Mouse (Mus musculus) kidney, postnatal 10 days (tissue): ENCODE results near the gene S100z.
A peak's percentile ranks its signal among the peaks of the same experiment; 100 is the strongest.

Experiments
- DNase-seq: peaks from one replicate; pipeline ENCODE4 v3.0.0; 2021; ENCODE audit warnings: mixed read lengths

S100z gene

GRCm38 (mm10) chr13:95478671-95479413 lies at the start of gene S100z:
Gene S100z (minus strand): TSS chr13:95478721.
- DNase-seq: no peak

GRCm38 (mm10) chr13:95524674-95525491 lies 46.4 kb upstream of the S100z start, which contains the start of gene F2rl1:
Gene F2rl1 (minus strand): TSS chr13:95525227.
- peak; percentile 93 for DNase-seq

- no peak for DNase-seq
Observed at GRCm38 (mm10) chr13:95524424-95524673, 45.8 kb upstream of the S100z start.

DNA sequence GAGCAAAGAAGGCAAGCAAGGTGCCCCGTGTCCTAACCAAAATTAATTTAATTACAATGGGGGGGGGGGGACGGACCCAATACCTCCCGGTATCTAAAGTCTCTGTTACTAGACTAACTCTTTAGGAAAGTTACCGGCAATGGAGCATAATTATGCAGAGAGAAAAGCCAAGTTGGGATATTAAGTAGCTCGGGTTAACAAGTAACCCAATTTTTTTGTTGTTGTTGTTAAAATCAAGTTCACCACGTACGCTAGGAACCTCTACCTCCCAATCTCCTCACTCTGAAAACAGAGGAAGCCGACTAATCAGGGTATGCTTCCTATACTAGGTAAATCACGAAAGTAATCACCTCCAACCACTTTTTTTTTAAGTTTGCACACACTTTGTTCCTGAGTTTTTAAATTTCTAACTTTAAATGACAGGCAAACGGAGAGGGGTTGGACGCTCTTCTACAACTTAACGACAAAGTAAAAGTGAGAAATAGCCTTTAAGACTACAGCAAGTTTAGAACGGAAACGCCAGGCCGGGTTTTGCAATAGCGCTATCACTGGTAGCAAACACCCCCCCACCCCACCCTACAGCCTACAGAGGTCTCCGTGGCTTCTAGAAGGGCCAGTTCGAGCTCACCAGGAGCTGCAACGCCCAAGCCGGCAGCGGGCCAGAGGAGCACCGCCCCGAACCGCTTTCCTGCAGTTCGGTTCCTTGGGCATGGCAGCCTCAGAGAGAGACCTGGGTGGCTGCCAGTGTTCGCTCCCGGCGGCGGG lies 45.3 kb upstream of the S100z start:
- DNase-seq: peak; percentile 81

DNA sequence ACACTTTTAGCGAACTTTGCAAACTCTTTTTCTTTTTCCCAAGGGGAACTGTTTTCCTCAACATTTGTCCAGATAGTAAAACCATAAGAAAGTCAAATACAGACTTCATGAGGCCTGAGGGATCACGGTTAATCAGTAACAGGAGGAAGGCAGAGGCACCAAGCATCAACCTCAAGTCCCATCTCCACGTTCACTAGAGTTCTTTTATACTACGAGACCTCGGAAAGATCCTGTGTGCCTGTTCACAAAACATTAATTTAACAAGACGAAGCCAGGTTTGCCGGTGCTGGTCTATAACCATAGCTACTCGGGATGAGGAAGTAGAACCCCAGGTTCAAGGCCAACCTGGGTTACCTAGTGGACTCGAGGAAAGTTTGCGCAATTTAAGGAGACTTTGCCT lies 43.7 kb upstream of the S100z start:
- DNase-seq: no peak

DNA sequence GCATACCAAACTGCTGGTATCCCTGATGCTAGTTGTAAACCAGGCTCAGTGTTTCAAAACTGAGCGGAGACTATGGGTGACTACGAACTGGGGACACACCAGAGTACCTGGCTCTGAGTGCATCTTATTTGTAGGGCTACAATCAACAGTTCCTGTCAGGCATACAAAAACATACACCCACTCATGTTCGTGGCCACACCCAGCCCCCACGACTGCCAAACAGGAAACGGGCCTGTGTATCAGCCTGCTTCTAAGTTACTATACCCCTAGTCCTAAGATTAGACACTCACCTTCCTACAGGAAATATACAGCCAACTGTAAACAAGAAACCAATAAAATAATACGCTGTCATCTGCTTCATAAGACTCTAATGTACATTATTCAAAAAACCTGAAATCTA lies 42.5 kb upstream of the S100z start:
- no peak for DNase-seq

- DNase-seq: no peak
Observed at GRCm38 (mm10) chr13:95514756-95515155, 36.2 kb upstream of the S100z start.

GRCm38 (mm10) chr13:95510054-95510453 lies 31.5 kb upstream of the S100z start:
- DNase-seq: no peak

GRCm38 (mm10) chr13:95503279-95503917 lies 24.9 kb upstream of the S100z start:
- DNase-seq: no peak

DNA sequence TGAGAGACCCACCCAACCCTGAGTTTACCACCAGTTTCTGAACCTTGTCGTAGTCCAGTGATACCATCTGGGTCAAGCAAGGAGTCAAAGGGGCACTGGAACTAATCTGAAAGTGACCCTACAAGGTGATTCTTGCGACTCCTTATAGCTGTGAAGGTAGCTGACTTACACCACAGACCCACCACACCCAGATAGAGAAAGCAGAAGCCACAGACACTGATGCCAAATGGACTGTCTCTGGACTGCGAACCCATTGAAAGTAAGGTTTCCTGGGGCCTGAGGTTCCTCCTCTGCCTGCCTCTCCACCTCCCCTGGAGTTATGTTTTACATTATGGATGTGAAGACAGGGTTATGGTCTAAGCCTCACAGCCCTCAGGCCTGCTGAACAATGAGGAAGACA lies 18.1 kb upstream of the S100z start:
- no peak for DNase-seq

GRCm38 (mm10) chr13:95494812-95495211 lies 16.3 kb upstream of the S100z start:
- no peak for DNase-seq

- no peak for DNase-seq
Observed at GRCm38 (mm10) chr13:95493296-95493695, 14.8 kb upstream of the S100z start.

DNA sequence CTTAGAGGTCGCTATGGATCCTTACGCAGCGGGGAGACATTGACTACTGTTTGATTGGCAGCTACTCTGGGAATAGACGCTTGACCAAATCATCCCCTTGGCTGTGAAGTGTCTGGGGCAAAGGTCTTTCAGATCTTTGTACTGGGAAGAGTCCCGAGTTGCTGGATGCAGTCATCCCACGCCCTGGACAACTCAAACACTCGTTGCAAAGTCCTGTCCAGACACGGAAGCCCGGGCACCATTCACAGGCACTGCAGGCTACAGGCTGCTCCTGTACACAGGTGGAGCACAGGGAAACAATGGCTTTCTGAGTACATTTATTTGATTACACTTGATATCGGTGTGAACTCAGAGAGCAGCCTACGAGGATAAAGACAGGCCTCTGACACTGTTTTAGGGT lies 12.8 kb upstream of the S100z start:
- DNase-seq: no peak

GRCm38 (mm10) chr13:95484664-95485063 lies 6.1 kb upstream of the S100z start:
- DNase-seq: no peak

- peak; percentile 90 for DNase-seq
Observed at GRCm38 (mm10) chr13:95481428-95481827, 2.9 kb upstream of the S100z start.

DNA sequence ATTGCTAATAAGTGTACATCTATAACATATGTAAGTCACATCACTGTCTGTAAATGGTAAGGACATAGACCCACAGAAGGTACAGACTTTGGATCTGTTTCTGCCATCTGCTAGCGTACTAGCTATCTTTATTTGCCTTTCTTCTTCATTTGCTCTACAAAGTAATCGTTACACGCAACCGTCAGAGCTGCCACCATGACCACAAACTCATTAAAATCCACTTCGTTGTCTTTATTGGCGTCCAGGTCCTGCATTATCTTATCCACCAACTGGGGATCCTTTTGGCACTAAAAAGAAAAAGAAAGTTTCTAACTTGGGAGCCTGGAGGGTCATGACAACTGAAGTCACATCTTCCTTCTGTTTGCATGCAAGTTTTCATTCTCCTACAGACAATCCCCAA lies 1.3 kb downstream of the S100z start:
- DNase-seq: no peak

- no peak for DNase-seq
Observed at GRCm38 (mm10) chr13:95475124-95475523, 3.4 kb downstream of the S100z start.

- no peak for DNase-seq
Observed at GRCm38 (mm10) chr13:95474294-95474693, 4.2 kb downstream of the S100z start.

- DNase-seq: peak; percentile 43
Observed at GRCm38 (mm10) chr13:95470970-95471369, 7.6 kb downstream of the S100z start.

- DNase-seq: no peak
Observed at GRCm38 (mm10) chr13:95451529-95451928, 27.0 kb downstream of the S100z start.

- DNase-seq: no peak
Observed at GRCm38 (mm10) chr13:95450636-95451210, 27.8 kb downstream of the S100z start.

DNA sequence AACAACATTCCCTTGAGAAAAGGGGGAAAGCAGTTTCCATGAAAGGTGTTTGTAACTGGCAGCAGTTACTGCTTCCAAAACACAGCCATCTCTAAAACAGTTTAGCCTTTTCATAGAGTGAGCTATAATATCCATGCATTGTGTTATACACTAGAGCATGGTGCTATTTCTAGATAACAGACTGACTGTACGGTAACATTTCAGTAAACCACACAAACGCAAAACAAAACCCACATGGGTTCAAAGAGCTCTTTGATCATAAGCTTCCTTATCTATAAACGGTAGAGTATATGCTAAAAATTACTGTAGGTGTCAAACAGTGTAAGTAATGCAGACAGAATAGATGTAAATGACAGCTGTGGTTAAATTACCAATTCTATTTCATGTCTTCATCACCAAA lies 28.8 kb downstream of the S100z start:
- no peak for DNase-seq

- DNase-seq: no peak
Observed at GRCm38 (mm10) chr13:95444824-95445223, 33.7 kb downstream of the S100z start, which contains the start of gene Crhbp. Gene Crhbp (minus strand): TSS chr13:95444924.
